Mouse (Mus musculus): ENCODE measurements around the gene Olfr1366. TPM values are rescaled to one million over a fixed set of nuclear protein-coding genes. Genes with fewer than 3 reads are reported as not detected.
A peak's percentile ranks its signal among the peaks of the same experiment; 100 is the strongest.

The Olfr1366 gene
- 0.06 TPM in 1 of 2 replicates, not detected in the other for polyA plus RNA-seq (2015; fragmentation: Nextera tagmentation; extraction: Ambion mirVana)

DNA sequence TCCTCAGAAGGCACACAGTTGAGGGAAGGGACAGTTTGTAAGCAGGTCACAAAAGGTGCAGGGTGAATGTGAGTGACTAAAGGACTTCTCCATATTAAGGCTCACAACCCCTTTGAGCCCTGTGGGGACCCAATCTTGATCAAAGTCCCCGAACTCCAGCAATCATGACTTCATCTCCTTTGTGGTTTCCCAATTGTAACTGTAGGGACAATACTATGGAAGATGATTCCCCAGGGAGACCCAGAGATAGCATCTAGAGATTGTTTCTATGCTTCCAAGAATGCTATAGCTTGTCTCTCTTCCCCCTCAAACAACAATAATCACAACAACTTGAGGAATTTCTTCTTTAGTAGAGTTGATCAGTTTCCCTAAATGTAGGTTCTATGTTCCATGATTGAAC lies at the start of gene Olfr1366:
Gene Olfr1366 (minus strand): TSS at position 101 of the 400 bp plus-strand sequence.
- no peaks in the 10 kb centered on the region for H3K36me3 ChIP-seq (ENCODE audit: insufficient read depth, low read length)

DNA sequence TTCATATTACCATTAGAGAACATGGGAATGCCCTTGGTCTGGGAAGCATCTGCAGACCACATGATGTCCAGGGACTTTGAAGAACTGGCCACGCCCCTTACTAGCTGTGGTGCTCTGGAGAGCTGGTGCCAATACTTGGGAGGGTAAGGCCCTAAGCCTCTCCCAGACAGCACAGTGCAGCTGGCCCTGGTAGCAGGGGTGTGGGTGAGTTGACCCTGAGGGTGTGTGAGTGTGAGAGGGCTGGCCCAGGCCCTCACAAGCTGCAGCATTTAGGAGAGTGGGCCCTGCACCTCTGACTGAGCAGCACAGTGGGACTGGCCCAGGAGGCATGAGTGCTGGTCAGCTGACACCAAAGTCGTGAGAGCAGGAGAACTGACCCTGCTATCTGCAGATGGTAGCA lies 49.0 kb upstream of the Olfr1366 start:
- 54% methylated on average over 2 of the region's 2 CpGs for WGBS
- TF ChIP-seq CTCF (IDR thresholded peaks at IDR 0.05) (no peak), EP300 (IDR thresholded peaks at IDR 0.05) (no peak)
- Histone ChIP-seq H3K4me2 (replicated peaks; ENCODE audit: low read depth, low read length) (no peak overlapping the region), H3K9ac (replicated peaks; ENCODE audit: low read depth) (no peak overlapping the region), H3K4me1 (ENCODE audit: insufficient read depth, low read depth, low read length) (no peaks in the 10 kb centered on the region), H3K27me3 (replicated peaks; ENCODE audit: insufficient read depth, low read length) (no peaks in the 10 kb centered on the region), H3K27ac (ENCODE audit: low read length) (no peak overlapping the region), H3K9me3 (ENCODE audit: low read length) (no peaks in the 10 kb centered on the region), H3K36me3 (ENCODE audit: insufficient read depth, low read length) (no peaks in the 10 kb centered on the region), H3K4me3 (ENCODE audit: low read depth, low read length) (no peak overlapping the region)
- ATAC-seq, result no peak
- peak; percentile 8 for DNase-seq (ENCODE audit: low spot score)

More for the DNA sequence above, at the start of gene Olfr1366:
- no peaks in the 10 kb centered on the region for H3K9me3 ChIP-seq (ENCODE audit: low read length)
- 71% methylated on average over 1 of the region's 1 CpGs for WGBS
- H3K4me1 ChIP-seq (ENCODE audit: insufficient read depth, low read depth, low read length), result no peaks in the 10 kb centered on the region
- DNase-seq (ENCODE audit: low spot score), result no peak
- TF ChIP-seq CTCF (IDR thresholded peaks at IDR 0.05) (no peak), EP300 (IDR thresholded peaks at IDR 0.05) (no peak)
- no peak within 1 kb of the TSS for H3K4me3 ChIP-seq (ENCODE audit: low read depth, low read length)
- H3K9ac ChIP-seq (replicated peaks; ENCODE audit: low read depth), result no peak within 1 kb of the TSS
- H3K4me2 ChIP-seq (replicated peaks; ENCODE audit: low read depth, low read length), result no peak within 1 kb of the TSS
- no peak within 1 kb of the TSS for H3K27ac ChIP-seq (ENCODE audit: low read length)
- ATAC-seq, result no peak
- no peaks in the 10 kb centered on the region for H3K27me3 ChIP-seq (replicated peaks; ENCODE audit: insufficient read depth, low read length)

DNA sequence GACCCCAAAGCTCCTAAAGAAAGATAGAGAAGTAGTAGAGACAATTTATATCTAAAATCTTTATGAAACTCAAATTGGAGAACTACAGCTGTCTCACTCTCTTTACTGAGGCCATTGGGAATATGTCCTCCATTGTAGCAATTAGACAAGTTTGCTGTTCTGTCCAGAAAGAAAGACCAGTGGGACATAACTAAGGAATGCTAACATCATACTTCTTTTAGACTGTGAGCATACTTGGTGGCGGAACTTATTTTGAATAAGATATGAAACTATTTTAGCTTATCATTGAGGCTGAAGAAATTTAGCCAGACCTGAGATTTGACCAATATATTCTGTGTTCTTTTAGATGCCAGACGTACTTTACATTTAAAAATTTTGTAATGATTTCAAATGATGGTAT lies 39.1 kb upstream of the Olfr1366 start, which contains the start of gene Olfr1364:
Gene Olfr1364 (minus strand): TSS at position 101 of the 400 bp plus-strand sequence.
- no peak within 1 kb of the TSS for H3K27ac ChIP-seq (ENCODE audit: low read length)
- 84% methylated on average over 2 of the region's 2 CpGs for WGBS
- H3K9me3 ChIP-seq (ENCODE audit: low read length), result no peaks in the 10 kb centered on the region
- DNase-seq (ENCODE audit: low spot score) (no peak), ATAC-seq (no peak)
- no peak within 1 kb of the TSS for H3K4me2 ChIP-seq (replicated peaks; ENCODE audit: low read depth, low read length)
- H3K27me3 ChIP-seq (replicated peaks; ENCODE audit: insufficient read depth, low read length), result no peaks in the 10 kb centered on the region
- no peaks in the 10 kb centered on the region for H3K36me3 ChIP-seq (ENCODE audit: insufficient read depth, low read length)
- no peaks in the 10 kb centered on the region for H3K4me1 ChIP-seq (ENCODE audit: insufficient read depth, low read depth, low read length)
- H3K4me3 ChIP-seq (ENCODE audit: low read depth, low read length), result no peak within 1 kb of the TSS
- H3K9ac ChIP-seq (replicated peaks; ENCODE audit: low read depth), result no peak within 1 kb of the TSS
- TF ChIP-seq CTCF (IDR thresholded peaks at IDR 0.05), result no peak

DNA sequence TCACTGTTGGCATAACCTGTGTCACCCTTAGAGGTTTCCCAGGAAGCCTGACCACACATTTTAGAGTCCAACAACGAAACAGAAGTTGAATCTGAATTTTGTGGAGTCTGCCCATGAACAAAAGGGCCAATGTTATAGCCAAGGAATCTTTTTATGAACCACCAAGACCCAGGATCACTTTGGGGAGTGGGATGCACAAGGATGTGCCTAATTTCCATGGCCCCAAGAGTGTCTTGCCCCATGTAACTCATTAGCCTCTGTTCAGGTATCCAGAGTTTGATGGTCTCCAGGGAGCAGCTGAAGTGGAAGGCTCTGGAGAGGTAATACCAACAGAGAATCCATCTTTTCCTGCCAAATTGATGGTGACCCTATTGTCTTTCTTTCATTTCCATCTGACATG lies 17.2 kb upstream of the Olfr1366 start, which contains the start of gene Olfr1535:
Gene Olfr1535 (minus strand): TSS at position 101 of the 400 bp plus-strand sequence.
- Histone ChIP-seq H3K4me1 (ENCODE audit: insufficient read depth, low read depth, low read length) (no peaks in the 10 kb centered on the region), H3K27ac (ENCODE audit: low read length) (no peak within 1 kb of the TSS), H3K36me3 (ENCODE audit: insufficient read depth, low read length) (no peaks in the 10 kb centered on the region), H3K4me3 (ENCODE audit: low read depth, low read length) (no peak within 1 kb of the TSS), H3K9ac (replicated peaks; ENCODE audit: low read depth) (no peak within 1 kb of the TSS), H3K4me2 (replicated peaks; ENCODE audit: low read depth, low read length) (no peak within 1 kb of the TSS), H3K9me3 (ENCODE audit: low read length) (no peaks in the 10 kb centered on the region), H3K27me3 (replicated peaks; ENCODE audit: insufficient read depth, low read length) (no peaks in the 10 kb centered on the region)
- no peak for ATAC-seq
- WGBS, result 42% methylated on average over 1 of the region's 1 CpGs
- no peak for TF ChIP-seq EP300 (IDR thresholded peaks at IDR 0.05)
- TF ChIP-seq CTCF (IDR thresholded peaks at IDR 0.05), result no peak
- no peak for DNase-seq (ENCODE audit: low spot score)

DNA sequence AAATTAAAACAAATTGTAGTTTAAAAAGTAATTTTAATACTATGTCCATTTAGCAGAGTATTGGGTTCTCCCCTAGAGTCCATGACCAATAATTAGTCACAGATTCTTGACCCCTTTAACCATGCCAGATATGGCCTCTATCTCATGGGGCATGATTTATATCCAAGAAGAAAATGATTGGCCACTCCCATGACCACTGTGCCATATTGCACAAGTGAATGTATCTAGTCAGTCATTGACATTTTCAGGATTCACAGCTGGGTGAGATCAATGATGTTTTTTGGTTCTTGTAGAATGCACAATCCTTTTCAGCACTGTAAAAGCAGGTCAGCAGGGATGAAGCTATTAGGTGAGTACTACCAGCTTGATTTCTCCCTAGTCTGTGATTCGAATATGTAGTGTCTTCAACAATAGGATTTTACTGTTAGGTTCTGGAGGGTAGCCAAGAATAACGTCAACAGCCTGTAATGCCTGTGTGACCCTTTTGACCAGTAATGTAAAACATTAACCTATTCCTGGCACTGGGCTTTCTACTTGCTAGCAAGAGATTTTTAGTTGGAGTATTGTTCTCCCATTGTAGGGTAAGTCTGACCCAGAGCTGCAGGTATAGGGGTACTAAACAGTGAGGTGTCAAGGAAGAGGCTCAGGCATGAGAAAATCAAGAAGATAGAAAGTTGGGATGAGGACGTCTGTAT lies 8.0 kb upstream of the Olfr1366 start:
- H3K9me3 ChIP-seq (ENCODE audit: low read length), result no peaks in the 10 kb centered on the region
- H3K27me3 ChIP-seq (replicated peaks; ENCODE audit: insufficient read depth, low read length), result no peaks in the 10 kb centered on the region
- TF ChIP-seq EP300 (IDR thresholded peaks at IDR 0.05) (no peak), CTCF (IDR thresholded peaks at IDR 0.05) (no peak)
- DNase-seq (ENCODE audit: low spot score) (no peak), ATAC-seq (no peak)
- no peak overlapping the region for H3K27ac ChIP-seq (ENCODE audit: low read length)
- H3K36me3 ChIP-seq (ENCODE audit: insufficient read depth, low read length), result no peaks in the 10 kb centered on the region
- WGBS, result 24% methylated on average over 3 of the region's 3 CpGs
- H3K4me1 ChIP-seq (ENCODE audit: insufficient read depth, low read depth, low read length), result no peaks in the 10 kb centered on the region
- H3K4me3 ChIP-seq (ENCODE audit: low read depth, low read length), result no peak overlapping the region
- H3K9ac ChIP-seq (replicated peaks; ENCODE audit: low read depth), result no peak overlapping the region
- H3K4me2 ChIP-seq (replicated peaks; ENCODE audit: low read depth, low read length), result no peak overlapping the region

DNA sequence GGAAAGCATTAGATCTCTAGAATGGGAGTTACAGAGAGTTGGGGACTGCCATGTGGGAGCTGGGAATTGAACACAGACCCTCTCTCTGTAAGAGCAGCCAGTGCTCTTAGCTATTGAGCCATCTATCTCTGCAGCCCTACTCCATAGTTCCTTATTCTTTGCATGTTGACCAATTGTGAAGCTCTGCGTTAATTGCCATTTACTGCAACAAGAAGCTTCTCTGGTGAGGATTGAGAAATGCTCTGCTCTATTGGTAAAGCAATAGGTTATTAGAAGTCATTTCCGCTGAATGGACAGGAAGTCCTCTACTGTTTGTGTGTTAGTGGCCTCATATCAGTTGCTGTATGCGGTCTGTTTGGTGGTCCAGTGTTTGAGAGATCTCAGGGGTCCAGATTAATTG lies 6.9 kb upstream of the Olfr1366 start:
- DNase-seq (ENCODE audit: low spot score), result no peak
- H3K4me2 ChIP-seq (replicated peaks; ENCODE audit: low read depth, low read length), result no peak overlapping the region
- WGBS, result 76% methylated on average over 3 of the region's 3 CpGs
- no peak overlapping the region for H3K27ac ChIP-seq (ENCODE audit: low read length)
- TF ChIP-seq CTCF (IDR thresholded peaks at IDR 0.05) (no peak), EP300 (IDR thresholded peaks at IDR 0.05) (no peak)
- H3K27me3 ChIP-seq (replicated peaks; ENCODE audit: insufficient read depth, low read length), result no peaks in the 10 kb centered on the region
- H3K36me3 ChIP-seq (ENCODE audit: insufficient read depth, low read length), result no peaks in the 10 kb centered on the region
- no peak overlapping the region for H3K9ac ChIP-seq (replicated peaks; ENCODE audit: low read depth)
- no peak for ATAC-seq
- no peaks in the 10 kb centered on the region for H3K4me1 ChIP-seq (ENCODE audit: insufficient read depth, low read depth, low read length)
- no peaks in the 10 kb centered on the region for H3K9me3 ChIP-seq (ENCODE audit: low read length)
- no peak overlapping the region for H3K4me3 ChIP-seq (ENCODE audit: low read depth, low read length)
